Mouse (Mus musculus) midbrain, postnatal 0 days (tissue): ENCODE results near the gene Nos3. TPM values are rescaled to one million over a fixed set of nuclear protein-coding genes. Genes with fewer than 3 reads are reported as not detected.
A peak's percentile ranks its signal among the peaks of the same experiment; 100 is the strongest.
"Not testable (repeated sequence)": the region's sequence is repeated elsewhere in the genome, so short reads cannot be mapped to it uniquely, and the experiment has no call there.

Experiments
- ATAC-seq: fragments of 200-750 bp; cut with Nextera tagmentation; 2 replicates; pipeline ENCODE4 v1.8.0; 2017; ENCODE audit warnings: moderate number of reproducible peaks, mild to moderate bottlenecking, moderate TSS enrichment, moderate library complexity; ENCODE audit not compliant: low FRiP score
- DNase-seq: peaks from one replicate; pipeline ENCODE4 v3.0.0-alpha.2; 2015; ENCODE audit warnings: low spot score
- H3K27ac ChIP-seq: fragments of 300-500 bp; sonication (generic); 2 replicates; pipeline ENCODE4 v1.5.1; 2014; ENCODE audit warnings: low read depth, mild to moderate bottlenecking, low read length, mixed read lengths
- H3K27me3 ChIP-seq: fragments of 300-500 bp; sonication (generic); 2 replicates; pipeline ENCODE4 v1.6.1; 2014; ENCODE audit warnings: low read length, control low read depth, mixed read lengths; ENCODE audit not compliant: insufficient read depth
- H3K36me3 ChIP-seq: fragments of 300-500 bp; sonication (generic); 2 replicates; pipeline ENCODE4 v1.6.1; 2014; ENCODE audit warnings: low read length, control low read depth, mixed read lengths; ENCODE audit not compliant: insufficient read depth
- H3K4me1 ChIP-seq: fragments of 300-500 bp; sonication (generic); 2 replicates; pipeline ENCODE4 v1.6.1; 2014; ENCODE audit warnings: mild to moderate bottlenecking, control low read depth, antibody characterized with exemption, low read length, mixed read lengths; ENCODE audit not compliant: insufficient read depth
- H3K4me2 ChIP-seq: fragments of 300-500 bp; sonication (generic); 2 replicates; pipeline ENCODE4 v1.6.1; 2014; ENCODE audit warnings: low read depth, mild to moderate bottlenecking, low read length, mixed read lengths; ENCODE audit not compliant: poor library complexity, severe bottlenecking
- H3K4me3 ChIP-seq: fragments of 300-500 bp; sonication (generic); 2 replicates; pipeline ENCODE4 v1.5.1; 2014; ENCODE audit warnings: low read depth, mild to moderate bottlenecking, low read length, moderate library complexity
- H3K9ac ChIP-seq: fragments of 300-500 bp; sonication (generic); replicated peaks from 2 replicates; pipeline ENCODE4 v1.6.1; 2014; ENCODE audit warnings: mild to moderate bottlenecking, low read length, moderate library complexity, mixed read lengths; ENCODE audit not compliant: poor library complexity, severe bottlenecking
- H3K9me3 ChIP-seq: fragments of 300-500 bp; sonication (generic); 2 replicates; pipeline ENCODE4 v1.6.1; 2016; ENCODE audit warnings: low read length, control low read depth
- CTCF ChIP-seq: IDR thresholded peaks from 2 replicates; pipeline ENCODE4 v1.5.1; 2016; ENCODE audit warnings: antibody characterized with exemption, mild to moderate bottlenecking
- WGBS: fragments of 180-500 bp; shearing (Covaris S2); extraction: QIAGEN DNeasy Blood & Tissue Kit; methylation state at CpG from one replicate; pipeline ENCODE4 v1.1.7; 2014; 5-methylcytosine and 5-hydroxymethylcytosine counted together
- polyA plus RNA-seq: library from polyadenylated mRNA; unstranded; fragments of >200 nt; fragmentation: Nextera tagmentation; extraction: Ambion mirVana; gene quantifications from 2 replicates; pipeline ENCODE4 v1.2.1, GENCODE M21; 2015
- total RNA-seq: library from RNA; depleted of rRNA; stranded (reverse); fragments of >200 nt; gene quantifications from 2 replicates; pipeline ENCODE4 v1.2.3, GENCODE M21; 2014

The Nos3 gene
- total and polyA plus RNA-seq, 2 experiments from 2014 or later = 7.0 to 14.2 TPM

DNA sequence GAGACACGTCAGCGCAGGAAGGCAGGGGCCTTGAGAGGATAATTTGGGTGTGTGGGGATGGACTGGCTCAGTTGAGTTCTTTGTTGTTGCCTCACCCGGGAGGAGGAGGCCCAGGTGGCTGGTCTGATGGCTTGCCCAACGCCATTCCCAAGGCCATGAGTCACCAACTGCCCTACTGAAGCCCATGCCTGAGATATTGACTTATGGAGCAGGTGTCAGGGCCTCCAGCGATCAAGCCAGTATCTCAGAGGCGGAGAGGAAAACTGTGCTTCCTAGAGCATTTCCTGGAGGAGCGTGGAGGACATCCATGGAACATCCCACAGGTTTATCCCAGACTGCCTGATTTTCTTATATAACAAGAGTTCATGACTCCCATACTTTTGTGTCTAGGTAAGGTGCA lies 28.1 kb downstream of the Nos3 start:
- no peaks in the 10 kb centered on the region for H3K36me3 ChIP-seq
- H3K9ac ChIP-seq = no peak overlapping the region
- no peak for DNase-seq
- 0 out of 2 replicates have a peak, but pooled peaks cover 6% of the 10 kb centered on the region for H3K4me1 ChIP-seq
- no peak overlapping the region for H3K4me3 ChIP-seq
- TF ChIP-seq CTCF = no peak
- 80% methylated on average over 7 of the region's 7 CpGs for WGBS
- H3K27me3 ChIP-seq = 0 out of 2 replicates have a peak, but pooled peaks cover 3% of the 10 kb centered on the region
- no peaks in the 10 kb centered on the region for H3K9me3 ChIP-seq
- H3K27ac ChIP-seq = no peak overlapping the region
- ATAC-seq = no peak
- no peak overlapping the region for H3K4me2 ChIP-seq

DNA sequence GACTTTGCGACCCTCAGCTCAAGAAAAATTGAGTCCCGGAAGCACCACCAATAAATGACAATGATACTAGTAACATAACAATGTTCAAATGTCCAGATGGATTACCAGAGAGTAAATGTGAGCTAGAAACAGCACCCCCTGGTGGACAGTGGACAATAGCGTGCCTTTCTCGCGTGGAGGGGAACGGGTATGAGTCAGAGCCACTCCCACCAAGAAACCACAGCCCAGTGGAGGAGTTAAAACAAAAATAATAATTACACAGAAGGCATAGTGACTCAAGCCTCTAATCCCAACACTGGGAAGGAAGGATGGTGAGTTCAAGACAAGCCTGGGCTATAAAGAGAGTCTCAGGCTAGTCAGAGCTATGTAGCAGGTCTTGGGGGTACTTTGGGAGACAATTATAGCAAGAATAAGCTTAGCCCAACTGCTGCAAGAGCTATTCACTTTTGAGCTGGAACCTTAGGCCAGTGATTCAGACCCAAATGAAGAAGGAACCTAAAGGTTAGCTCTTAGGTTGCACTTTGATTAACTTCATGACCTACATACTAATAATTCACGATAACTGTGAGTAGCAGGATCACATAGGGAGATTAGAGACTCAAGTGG lies 28.9 kb downstream of the Nos3 start, which contains the start of gene Abcb8:
TSS of gene Abcb8 (plus strand) at position 272 of the 606 bp plus-strand sequence.
- peak within 1 kb of the TSS; percentile 61 for H3K4me2 ChIP-seq
- ATAC-seq = no peak; the same call in 1 of the 2 replicates
- 22% methylated on average over 7 of the region's 7 CpGs for WGBS

DNA sequence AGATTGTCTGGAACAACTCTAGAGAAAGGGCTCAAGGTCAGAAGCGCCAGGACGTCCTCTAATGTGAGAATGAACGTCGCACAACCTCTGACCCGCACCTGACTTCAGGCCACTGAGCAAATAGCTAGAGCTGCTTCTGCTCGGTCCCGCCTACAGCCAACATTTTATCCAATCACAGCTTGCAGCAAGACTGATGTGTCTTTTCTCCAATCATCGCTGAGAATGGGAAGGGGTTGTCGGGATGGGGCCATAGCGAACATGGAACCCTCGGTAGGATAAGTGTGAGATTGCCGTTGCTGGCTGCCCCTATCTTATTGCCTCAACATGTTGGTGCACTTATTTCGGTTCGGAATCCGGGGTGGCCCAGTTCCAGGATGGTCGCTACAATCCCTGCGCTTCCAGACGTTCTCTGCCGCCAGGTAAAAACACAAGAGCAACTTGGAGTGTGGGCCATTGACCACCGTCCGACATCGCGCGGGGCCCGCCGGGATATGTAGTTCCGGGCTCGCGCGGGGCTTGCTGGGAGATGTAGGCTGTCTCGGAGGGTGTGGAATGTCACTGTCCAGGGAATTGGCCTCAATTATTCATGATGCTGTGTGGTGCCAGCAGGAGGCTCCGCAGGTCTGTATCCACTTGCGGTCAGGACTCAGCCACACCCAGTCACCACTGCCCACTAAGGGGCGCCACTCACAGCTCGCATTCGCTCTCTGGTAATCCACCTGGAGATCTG lies 29.7 kb downstream of the Nos3 start:
- H3K27ac ChIP-seq = peak overlapping the region; percentile 82
- peak overlapping the region; percentile 58 for H3K9ac ChIP-seq
- no peaks in the 10 kb centered on the region for H3K4me1 ChIP-seq
- H3K4me3 ChIP-seq = peak overlapping the region; percentile 50
- ATAC-seq (peak; percentile 94), DNase-seq (peak; percentile 97)
- H3K36me3 ChIP-seq = no peaks in the 10 kb centered on the region
- 0 out of 2 replicates have a peak, but pooled peaks cover 3% of the 10 kb centered on the region for H3K27me3 ChIP-seq
- WGBS = under 1% methylated on average over 36 of the region's 36 CpGs
- H3K4me2 ChIP-seq = peak overlapping the region; percentile 61
- peak; percentile 83 for TF ChIP-seq CTCF
- H3K9me3 ChIP-seq = no peaks in the 10 kb centered on the region

More for the DNA sequence above, 28.9 kb downstream of the Nos3 start, which contains the start of gene Abcb8:
- Histone ChIP-seq H3K27ac (peak within 1 kb of the TSS; percentile 82), H3K9ac (peak within 1 kb of the TSS; percentile 58), H3K4me1 (no peaks in the 10 kb centered on the region), H3K27me3 (0 out of 2 replicates have a peak, but pooled peaks cover 3% of the 10 kb centered on the region), H3K36me3 (no peaks in the 10 kb centered on the region), H3K4me3 (peak within 1 kb of the TSS; percentile 50), H3K9me3 (no peaks in the 10 kb centered on the region)
- DNase-seq = peak; percentile 84
- peak; percentile 85 for TF ChIP-seq CTCF

DNA sequence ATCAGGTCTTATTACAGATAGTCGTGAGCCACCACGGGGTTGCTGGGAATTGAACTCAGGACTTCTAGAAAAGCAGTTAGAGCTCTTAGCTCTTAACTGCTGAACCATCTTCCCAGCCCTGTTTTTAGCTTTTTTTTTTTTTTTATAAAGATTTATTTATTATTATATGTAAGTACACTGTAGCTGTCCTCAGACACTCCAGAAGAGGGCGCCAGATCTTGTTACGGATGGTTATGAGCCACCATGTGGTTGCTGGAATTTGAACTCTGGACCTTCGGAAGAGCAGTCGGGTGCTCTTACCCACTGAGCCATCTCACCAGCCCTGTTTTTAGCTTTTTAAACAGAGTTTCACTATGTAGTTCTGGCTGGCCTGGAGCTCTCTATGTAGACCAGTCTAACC lies 31.6 kb downstream of the Nos3 start:
- TF ChIP-seq CTCF = peak; percentile 18; the same call in 1 of the 2 replicates
- H3K36me3 ChIP-seq, ATAC-seq, H3K9ac ChIP-seq, H3K27me3 ChIP-seq, H3K4me1 ChIP-seq, H3K9me3 ChIP-seq, DNase-seq, H3K4me2 ChIP-seq, H3K27ac ChIP-seq, H3K4me3 ChIP-seq: not testable (repeated sequence)
- WGBS = 91% methylated on average over 6 of the region's 6 CpGs

GRCm38 (mm10) chr5:24399686-24400085 lies 35.1 kb downstream of the Nos3 start:
- H3K27me3 ChIP-seq = no peaks in the 10 kb centered on the region
- no peak overlapping the region for H3K9ac ChIP-seq
- peaks cover 26% of the 10 kb centered on the region for H3K36me3 ChIP-seq
- TF ChIP-seq CTCF = no peak
- no peak overlapping the region for H3K4me3 ChIP-seq
- H3K27ac ChIP-seq = no peak overlapping the region
- H3K4me1 ChIP-seq = no peaks in the 10 kb centered on the region
- DNase-seq (no peak), ATAC-seq (no peak)
- no peaks in the 10 kb centered on the region for H3K9me3 ChIP-seq
- WGBS = 90% methylated on average over 10 of the region's 10 CpGs
- no peak overlapping the region for H3K4me2 ChIP-seq

DNA sequence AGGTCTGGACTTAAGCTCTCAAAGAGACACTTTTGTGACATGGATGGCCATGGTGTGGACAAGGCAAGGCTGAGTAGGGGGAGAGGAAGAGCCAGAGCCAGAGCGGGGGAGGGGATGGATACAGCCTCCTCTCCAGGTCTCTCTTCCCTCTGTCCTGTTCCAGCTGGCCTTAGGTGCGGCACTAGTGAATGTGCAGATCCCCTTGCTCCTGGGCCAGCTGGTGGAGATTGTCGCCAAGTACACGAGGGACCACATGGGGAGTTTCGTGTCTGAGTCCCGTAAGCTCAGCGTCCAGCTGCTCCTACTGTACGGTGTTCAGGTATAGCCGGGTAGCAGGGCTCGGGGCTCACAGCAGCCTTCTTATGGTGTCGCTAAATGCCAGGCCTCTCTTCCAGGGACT lies 35.8 kb downstream of the Nos3 start:
- no peaks in the 10 kb centered on the region for H3K4me1 ChIP-seq
- no peak overlapping the region for H3K4me2 ChIP-seq
- DNase-seq (no peak), ATAC-seq (no peak)
- WGBS = 92% methylated on average over 11 of the region's 11 CpGs
- no peak for TF ChIP-seq CTCF
- no peaks in the 10 kb centered on the region for H3K27me3 ChIP-seq
- peaks cover 29% of the 10 kb centered on the region for H3K36me3 ChIP-seq
- H3K9me3 ChIP-seq = no peaks in the 10 kb centered on the region
- no peak overlapping the region for H3K27ac ChIP-seq
- H3K9ac ChIP-seq = no peak overlapping the region
- no peak overlapping the region for H3K4me3 ChIP-seq
